Mouse (Mus musculus): ENCODE measurements around the gene Npcd. TPM values are rescaled to one million over a fixed set of nuclear protein-coding genes. Genes with fewer than 3 reads are reported as not detected.

Gene Npcd
- polyA plus RNA-seq, 1 experiment = 1.2 TPM

GRCm38 (mm10) chr15:79829431-79829830, 4.6 kb downstream of the Npcd start:
- no peak overlapping the region for H3K9ac ChIP-seq (ENCODE audit: low read depth, poor library complexity, severe bottlenecking)
- no peaks in the 10 kb centered on the region for H3K27me3 ChIP-seq (ENCODE audit: control insufficient read depth, insufficient read depth, low read length, poor library complexity, severe bottlenecking)
- no peak overlapping the region for H3K27ac ChIP-seq (ENCODE audit: insufficient read depth, low read length)
- H3K4me3 ChIP-seq (ENCODE audit: low read depth, low read length) = no peak overlapping the region
- TF ChIP-seq CTCF (IDR thresholded peaks at IDR 0.05; ENCODE audit: low read depth, low read length) (no peak), POLR2A (IDR thresholded peaks at IDR 0.05; ENCODE audit: insufficient read depth, low read length) (no peak), EP300 (IDR thresholded peaks at IDR 0.05; ENCODE audit: insufficient read depth, low read depth, low read length) (no peak)
- H3K4me1 ChIP-seq (ENCODE audit: control insufficient read depth, insufficient read depth, low read length) = peaks cover 6% of the 10 kb centered on the region
- no peaks in the 10 kb centered on the region for H3K9me3 ChIP-seq (replicated peaks; ENCODE audit: control insufficient read depth, insufficient read depth, low read length, poor library complexity, severe bottlenecking)
- peaks cover 3% of the 10 kb centered on the region; the same call in 1 of the 2 replicates for H3K36me3 ChIP-seq (ENCODE audit: control insufficient read depth, insufficient read depth, low read length, poor library complexity, severe bottlenecking)

- Histone ChIP-seq H3K36me3 (ENCODE audit: control insufficient read depth, insufficient read depth, low read length, poor library complexity, severe bottlenecking) (peaks cover 3% of the 10 kb centered on the region; the same call in 1 of the 2 replicates), H3K4me3 (ENCODE audit: low read depth, low read length) (peak overlapping the region; percentile 45), H3K27ac (ENCODE audit: insufficient read depth, low read length) (no peak overlapping the region), H3K27me3 (ENCODE audit: control insufficient read depth, insufficient read depth, low read length, poor library complexity, severe bottlenecking) (no peaks in the 10 kb centered on the region), H3K9ac (ENCODE audit: low read depth, poor library complexity, severe bottlenecking) (peak overlapping the region; percentile 5; the same call in 1 of the 2 replicates), H3K9me3 (replicated peaks; ENCODE audit: control insufficient read depth, insufficient read depth, low read length, poor library complexity, severe bottlenecking) (no peaks in the 10 kb centered on the region), H3K4me1 (ENCODE audit: control insufficient read depth, insufficient read depth, low read length) (peaks cover 6% of the 10 kb centered on the region)
- TF ChIP-seq POLR2A (IDR thresholded peaks at IDR 0.05; ENCODE audit: insufficient read depth, low read length) (no peak), CTCF (IDR thresholded peaks at IDR 0.05; ENCODE audit: low read depth, low read length) (peak; percentile 67), EP300 (IDR thresholded peaks at IDR 0.05; ENCODE audit: insufficient read depth, low read depth, low read length) (no peak)
These were observed 5.5 kb downstream of the Npcd start for GRCm38 (mm10) chr15:79828366-79829035.

- Histone ChIP-seq H3K9ac (ENCODE audit: low read depth, poor library complexity, severe bottlenecking) (no peak overlapping the region), H3K27me3 (ENCODE audit: control insufficient read depth, insufficient read depth, low read length, poor library complexity, severe bottlenecking) (no peaks in the 10 kb centered on the region), H3K4me1 (ENCODE audit: control insufficient read depth, insufficient read depth, low read length) (peaks cover 6% of the 10 kb centered on the region), H3K27ac (ENCODE audit: insufficient read depth, low read length) (no peak overlapping the region), H3K4me3 (ENCODE audit: low read depth, low read length) (no peak overlapping the region), H3K36me3 (ENCODE audit: control insufficient read depth, insufficient read depth, low read length, poor library complexity, severe bottlenecking) (peaks cover 3% of the 10 kb centered on the region; the same call in 1 of the 2 replicates), H3K9me3 (replicated peaks; ENCODE audit: control insufficient read depth, insufficient read depth, low read length, poor library complexity, severe bottlenecking) (no peaks in the 10 kb centered on the region)
- TF ChIP-seq EP300 (IDR thresholded peaks at IDR 0.05; ENCODE audit: insufficient read depth, low read depth, low read length) (no peak), CTCF (IDR thresholded peaks at IDR 0.05; ENCODE audit: low read depth, low read length) (no peak), POLR2A (IDR thresholded peaks at IDR 0.05; ENCODE audit: insufficient read depth, low read length) (no peak)
These were observed 6.2 kb downstream of the Npcd start for GRCm38 (mm10) chr15:79827778-79828210.

GRCm38 (mm10) chr15:79827061-79827777, 6.8 kb downstream of the Npcd start:
- H3K4me3 ChIP-seq (ENCODE audit: low read depth, low read length) = no peak overlapping the region
- TF ChIP-seq CTCF (IDR thresholded peaks at IDR 0.05; ENCODE audit: low read depth, low read length) (no peak), POLR2A (IDR thresholded peaks at IDR 0.05; ENCODE audit: insufficient read depth, low read length) (no peak), EP300 (IDR thresholded peaks at IDR 0.05; ENCODE audit: insufficient read depth, low read depth, low read length) (no peak)
- peaks cover 3% of the 10 kb centered on the region; the same call in 1 of the 2 replicates for H3K36me3 ChIP-seq (ENCODE audit: control insufficient read depth, insufficient read depth, low read length, poor library complexity, severe bottlenecking)
- H3K27ac ChIP-seq (ENCODE audit: insufficient read depth, low read length) = no peak overlapping the region
- H3K9me3 ChIP-seq (replicated peaks; ENCODE audit: control insufficient read depth, insufficient read depth, low read length, poor library complexity, severe bottlenecking) = no peaks in the 10 kb centered on the region
- H3K9ac ChIP-seq (ENCODE audit: low read depth, poor library complexity, severe bottlenecking) = no peak overlapping the region
- H3K4me1 ChIP-seq (ENCODE audit: control insufficient read depth, insufficient read depth, low read length) = peaks cover 6% of the 10 kb centered on the region
- H3K27me3 ChIP-seq (ENCODE audit: control insufficient read depth, insufficient read depth, low read length, poor library complexity, severe bottlenecking) = no peaks in the 10 kb centered on the region

- H3K9ac ChIP-seq (ENCODE audit: low read depth, poor library complexity, severe bottlenecking) = no peak overlapping the region
- H3K4me1 ChIP-seq (ENCODE audit: control insufficient read depth, insufficient read depth, low read length) = peaks cover 6% of the 10 kb centered on the region
- 0 out of 2 replicates have a peak, but pooled peaks cover 3% of the 10 kb centered on the region for H3K36me3 ChIP-seq (ENCODE audit: control insufficient read depth, insufficient read depth, low read length, poor library complexity, severe bottlenecking)
- no peaks in the 10 kb centered on the region for H3K9me3 ChIP-seq (replicated peaks; ENCODE audit: control insufficient read depth, insufficient read depth, low read length, poor library complexity, severe bottlenecking)
- H3K4me3 ChIP-seq (ENCODE audit: low read depth, low read length) = no peak overlapping the region
- H3K27ac ChIP-seq (ENCODE audit: insufficient read depth, low read length) = no peak overlapping the region
- TF ChIP-seq POLR2A (IDR thresholded peaks at IDR 0.05; ENCODE audit: insufficient read depth, low read length) (no peak), EP300 (IDR thresholded peaks at IDR 0.05; ENCODE audit: insufficient read depth, low read depth, low read length) (no peak), CTCF (IDR thresholded peaks at IDR 0.05; ENCODE audit: low read depth, low read length) (no peak)
- no peaks in the 10 kb centered on the region for H3K27me3 ChIP-seq (ENCODE audit: control insufficient read depth, insufficient read depth, low read length, poor library complexity, severe bottlenecking)
These were observed 7.7 kb downstream of the Npcd start for GRCm38 (mm10) chr15:79826221-79826935.
